Mouse (Mus musculus): ENCODE results near the gene Gm527. TPM values are rescaled to one million over a fixed set of nuclear protein-coding genes. Genes with fewer than 3 reads are reported as not detected.

Gm527 gene
- total and polyA plus RNA-seq, 2 experiments, result 0.27 to 1.3 TPM

- Histone ChIP-seq H3K4me1 (ENCODE audit: control insufficient read depth, insufficient read depth, low read length) (peaks cover 3% of the 10 kb centered on the region; the same call in 1 of the 2 replicates), H3K27me3 (ENCODE audit: control insufficient read depth, insufficient read depth, low read length) (no peaks in the 10 kb centered on the region), H3K9ac (ENCODE audit: low read depth, low read length) (no peak overlapping the region), H3K36me3 (ENCODE audit: control insufficient read depth, insufficient read depth, low read length) (peaks cover 3% of the 10 kb centered on the region; the same call in 1 of the 2 replicates), H3K79me2 (ENCODE audit: control insufficient read depth, insufficient read depth, low read length) (peaks cover 8% of the 10 kb centered on the region; the same call in 1 of the 2 replicates), H3K4me3 (ENCODE audit: insufficient read depth, low read depth, low read length) (no peak overlapping the region), H3K27ac (replicated peaks; ENCODE audit: insufficient read depth, low read depth, low read length) (no peak overlapping the region)
- 74% methylated on average over 6 of the region's 6 CpGs for WGBS
- no peak for DNase-seq (ENCODE audit: extremely low read depth, low read depth, low spot score)
- TF ChIP-seq CTCF (IDR thresholded peaks at IDR 0.05; ENCODE audit: low read depth, low read length), result no peak
- no peak for TF ChIP-seq POLR2A (IDR thresholded peaks at IDR 0.05; ENCODE audit: extremely low read depth, insufficient read depth, low read length)
Observed at GRCm38 (mm10) chr12:64972063-64972462, 54.4 kb downstream of the Gm527 start.

Other genes starting within 250 kb of the Gm527 start
- 5.8 and 6.2 TPM in 2 replicates for gene Klhl28, start 47.6 kb downstream of the Gm527 start, total RNA-seq (2014; rRNA removed)
- 0.81 and 1.6 TPM in 2 replicates for gene Klhl28, start 47.6 kb downstream of the Gm527 start, polyA plus RNA-seq (2012; rRNA removed)
- gene Togaram1, start 47.9 kb downstream of the Gm527 start, total RNA-seq (2014; rRNA removed), result 14.4 and 14.6 TPM in 2 replicates
- gene Togaram1, start 47.9 kb downstream of the Gm527 start, polyA plus RNA-seq (2012; rRNA removed), result 2.0 and 2.2 TPM in 2 replicates
- gene Prpf39, start 118.4 kb downstream of the Gm527 start, total RNA-seq (2014; rRNA removed), result 26.5 and 26.7 TPM in 2 replicates
- 2.5 and 3.8 TPM in 2 replicates for gene Prpf39, start 118.4 kb downstream of the Gm527 start, polyA plus RNA-seq (2012; rRNA removed)
- gene Fkbp3, start 156.1 kb downstream of the Gm527 start, total RNA-seq (2014; rRNA removed), result 30.6 and 41.1 TPM in 2 replicates
- gene Fkbp3, start 156.1 kb downstream of the Gm527 start, polyA plus RNA-seq (2012; rRNA removed), result 20.6 and 25.2 TPM in 2 replicates
- gene Fancm, start 157.7 kb downstream of the Gm527 start, total RNA-seq (2014; rRNA removed), result 3.4 and 3.8 TPM in 2 replicates
- 0.65 and 0.70 TPM in 2 replicates for gene Fancm, start 157.7 kb downstream of the Gm527 start, polyA plus RNA-seq (2012; rRNA removed)

Measured in liver, adult 2 months (tissue).